Mouse (Mus musculus): ENCODE measurements around the gene Cavin3. TPM values are rescaled to one million over a fixed set of nuclear protein-coding genes. Genes with fewer than 3 reads are reported as not detected.

The Cavin3 gene
- total RNA-seq, 2 experiments from 2014 or later: 20.8 to 22.6 TPM

GRCm38 (mm10) chr7:105434798-105435197 is 47.3 kb downstream of the Cavin3 start:
- no peak for DNase-seq (ENCODE audit: low spot score in 2 of 2)
- intact Hi-C loops (cut with DNase I): no loop called here

- DNase-seq (ENCODE audit: low spot score in 2 of 2): no peak
- intact Hi-C loops (cut with DNase I): no loop called here
Measured at GRCm38 (mm10) chr7:105433859-105434258, 48.2 kb downstream of the Cavin3 start.

- no peak for DNase-seq (ENCODE audit: low spot score in 2 of 2)
- intact Hi-C loops (cut with DNase I): no loop called here
Measured at GRCm38 (mm10) chr7:105432058-105432457, 50.0 kb downstream of the Cavin3 start.

Other genes with a start within 250 kb of the Cavin3 start
- gene Olfr688, start 194.2 kb downstream of the Cavin3 start, total RNA-seq (2021): not detected
- gene Olfr689, start 171.1 kb downstream of the Cavin3 start, total RNA-seq (2021): not detected
- gene Olfr690, start 148.2 kb downstream of the Cavin3 start, total RNA-seq (2021): 1 to 10 TPM in 1 of 2 experiments, under 1 TPM in 1; 0.62 to 1.3 TPM
- 1 to 10 TPM in 1 of 2 experiments, under 1 TPM in 1; 0.73 to 1.2 TPM for gene Olfr691, start 140.0 kb downstream of the Cavin3 start, total RNA-seq (2021)
- not detected for gene Olfr692, start 114.1 kb downstream of the Cavin3 start, total RNA-seq (2021)
- not detected for gene Gm5901, start 107.3 kb downstream of the Cavin3 start, total RNA-seq (2021)
- 10 to 100 TPM; 73.2 to 77.9 TPM for gene Fam160a2, start 82.2 kb downstream of the Cavin3 start, total RNA-seq (2021)
- gene Cnga4, start 77.7 kb downstream of the Cavin3 start, total RNA-seq (2021): 1 to 10 TPM in 1 of 2 experiments, under 1 TPM in 1; 0.89 to 1.1 TPM
- gene Cckbr, start 56.6 kb downstream of the Cavin3 start, total RNA-seq (2021): 10 to 100 TPM; 56.0 to 66.5 TPM
- gene Smpd1, start 72.1 kb upstream of the Cavin3 start, total RNA-seq (2021): 100 to 1,000 TPM; 103 to 111 TPM
- 100 to 1,000 TPM; 433 to 466 TPM for gene Apbb1, start 99.4 kb upstream of the Cavin3 start, total RNA-seq (2021)
- gene Hpx, start 117.8 kb upstream of the Cavin3 start, total RNA-seq (2021): under 1 TPM; 0.39 to 0.55 TPM
- gene Trim3, start 151.3 kb upstream of the Cavin3 start, total RNA-seq (2021): 100 to 1,000 TPM; 149 to 152 TPM
- 10 to 100 TPM; 62.8 to 69.2 TPM for gene Timm10b, start 157.8 kb upstream of the Cavin3 start, total RNA-seq (2021)
- gene Arfip2, start 158.1 kb upstream of the Cavin3 start, total RNA-seq (2021): 100 to 1,000 TPM; 102 to 106 TPM
- gene Gm45799, start 158.3 kb upstream of the Cavin3 start, total RNA-seq (2021): 10 to 100 TPM in 1 of 2 experiments, 1 to 10 TPM in 1; 9.9 to 18.2 TPM
- gene Dnhd1, start 168.5 kb upstream of the Cavin3 start, total RNA-seq (2021): 1 to 10 TPM; 4.6 to 5.6 TPM

Data from left cerebral cortex, postnatal 25 days (tissue).